8 mouse cellular contexts compared by ENCODE assay signal in genomic region chr16:20895734-20896133, GRCm38 (mm10).
DNase-seq lines count a peak whose midpoint lies in the region; ATAC-seq and TF ChIP-seq lines count a peak whose summit lies in the region.
"Had no signal": no experiment of that assay in that cellular context is flagged by ENCODE, and none has a peak within 500 bp of the region (broad histone marks: within the 10 kb centered on the region; RNA-seq: fewer than 3 reads in every experiment).

No protein-coding gene starts in this region.

- no peaks in the 10 kb centered on the region for H3K27me3 ChIP-seq in kidney, adult 2 months (replicated peaks; ENCODE audit: control insufficient read depth, insufficient read depth, low read length)
- no peaks in the 10 kb centered on the region for H3K27me3 ChIP-seq in kidney, embryonic 16.5 days (ENCODE audit: insufficient read depth, low read length)
- no peaks in the 10 kb centered on the region for H3K27me3 ChIP-seq in E14TG2a.4 (ENCODE audit: insufficient read depth, low read length)
- H3K27me3 ChIP-seq: embryonic facial prominence, embryonic 15.5 days had no signal

- no peak overlapping the region for H3K4me3 ChIP-seq in kidney, adult 2 months (ENCODE audit: insufficient read depth, low read depth, low read length)
- no peak overlapping the region for H3K4me3 ChIP-seq in kidney, embryonic 16.5 days (ENCODE audit: low read length)
- no peak overlapping the region for H3K4me3 ChIP-seq in E14TG2a.4 (replicated peaks; ENCODE audit: low read length)
- H3K4me3 ChIP-seq in layer of hippocampus, adult 2 months = no peak overlapping the region
- H3K4me3 ChIP-seq: embryonic facial prominence, embryonic 15.5 days had no signal

- H3K27ac ChIP-seq in kidney, adult 2 months (ENCODE audit: insufficient read depth, low read depth, low read length) = no peak overlapping the region
- H3K27ac ChIP-seq in kidney, embryonic 16.5 days (ENCODE audit: low read length) = no peak overlapping the region
- H3K27ac ChIP-seq in layer of hippocampus, adult 2 months = no peak overlapping the region
- H3K27ac ChIP-seq: embryonic facial prominence, embryonic 15.5 days had no signal

- no peak overlapping the region for H3K9ac ChIP-seq in kidney, embryonic 16.5 days (replicated peaks; ENCODE audit: low read length)
- H3K9ac ChIP-seq: embryonic facial prominence, embryonic 15.5 days had no signal

- H3K4me1 ChIP-seq in kidney, adult 2 months (ENCODE audit: control insufficient read depth, insufficient read depth, low read length) = 0 out of 2 replicates have a peak, but pooled peaks cover 4% of the 10 kb centered on the region
- H3K4me1 ChIP-seq in kidney, embryonic 16.5 days (ENCODE audit: insufficient read depth, low read length) = no peaks in the 10 kb centered on the region
- H3K4me1 ChIP-seq in E14TG2a.4 (replicated peaks; ENCODE audit: low read depth, low read length) = no peaks in the 10 kb centered on the region
- H3K4me1 ChIP-seq: embryonic facial prominence, embryonic 15.5 days had no signal

- 37% methylated on average over 2 of the region's 2 CpGs for WGBS in kidney, adult 2 months
- WGBS in kidney, embryonic 16.5 days = 57% methylated on average over 2 of the region's 2 CpGs

- no peak for ATAC-seq in kidney, embryonic 16.5 days (ENCODE audit: low FRiP score, low TSS enrichment)
- ATAC-seq in erythroblast, adult 5-6 weeks (replicated peaks; ENCODE audit: low FRiP score, poor library complexity, severe bottlenecking) = no peak

- H3K36me3 ChIP-seq in kidney, adult 2 months (ENCODE audit: control insufficient read depth, insufficient read depth, low read length) = no peaks in the 10 kb centered on the region
- H3K36me3 ChIP-seq in kidney, embryonic 16.5 days (ENCODE audit: insufficient read depth, low read length) = no peaks in the 10 kb centered on the region
- H3K36me3 ChIP-seq in E14TG2a.4 (ENCODE audit: insufficient read depth, low read length) = no peaks in the 10 kb centered on the region
- H3K36me3 ChIP-seq: embryonic facial prominence, embryonic 15.5 days had no signal

- TF ChIP-seq POLR2A in kidney, adult 2 months (IDR thresholded peaks at IDR 0.05; ENCODE audit: low read depth, low read length) = no peak

- DNase-seq in kidney, adult 2 months = peak; percentile 65
- peak; percentile 60 for DNase-seq in NIH3T3 (ENCODE audit: low read depth)
- peak; percentile 48 to 67 for DNase-seq in layer of hippocampus, adult 2 months (ENCODE audit: low spot score in 2 of 2)
- DNase-seq in gastrocnemius, adult 8-10 months (ENCODE audit: low spot score in 2 of 2) = no peak

- 0 out of 2 replicates have a peak, but pooled peaks have one; percentile 12 for TF ChIP-seq CTCF in kidney, adult 2 months (conservative IDR thresholded peaks at IDR 0.05; ENCODE audit: insufficient read depth, insufficient read length, low read depth, low read length)
- TF ChIP-seq CTCF in E14TG2a.4 (conservative IDR thresholded peaks at IDR 0.05; ENCODE audit: low read length) = peak; percentile 26
- TF ChIP-seq CTCF in layer of hippocampus, adult 2 months (conservative IDR thresholded peaks at IDR 0.05) = peak; percentile 76

- H3K4me2 ChIP-seq in kidney, embryonic 16.5 days (replicated peaks; ENCODE audit: low read depth, low read length) = no peak overlapping the region
- H3K4me2 ChIP-seq: embryonic facial prominence, embryonic 15.5 days had no signal

- H3K9me3 ChIP-seq in kidney, embryonic 16.5 days (ENCODE audit: low read length) = no peaks in the 10 kb centered on the region
- H3K9me3 ChIP-seq in E14TG2a.4 (ENCODE audit: low read length) = no peaks in the 10 kb centered on the region
- H3K9me3 ChIP-seq: embryonic facial prominence, embryonic 15.5 days had no signal

Comparison
In these comparisons a context has a peak if more than half of its experiments do, and no peak if none do; other contexts are left out.
1. DNase-seq: peak in kidney, adult 2 months (single experiment), NIH3T3 (single experiment) and layer of hippocampus, adult 2 months (2 of 2); none in gastrocnemius, adult 8-10 months (0 of 2).
2. CTCF ChIP-seq: peak in every context shown above with its lines; median percentile 76 in layer of hippocampus, adult 2 months; 26 in E14TG2a.4; 12 in kidney, adult 2 months.